Mouse (Mus musculus): ENCODE results near the gene Npsr1.

The Npsr1 gene

GRCm38 (mm10) chr9:24097696-24098095 is at the start of gene Npsr1:
Gene Npsr1, plus strand, starts transcription at chr9:24097996.
- DNase-seq (ENCODE audit: low read depth in 1 of 2, low spot score in 2 of 2), result no peak

- DNase-seq (ENCODE audit: low read depth in 1 of 2, low spot score in 2 of 2), result no peak
These were observed 46.3 kb upstream of the Npsr1 start for GRCm38 (mm10) chr9:24051538-24051937.

- no peak for DNase-seq (ENCODE audit: low read depth in 1 of 2, low spot score in 2 of 2)
These were observed 34.5 kb upstream of the Npsr1 start for GRCm38 (mm10) chr9:24063251-24063650.

- no peak for DNase-seq (ENCODE audit: low read depth in 1 of 2, low spot score in 2 of 2)
These were observed 26.1 kb upstream of the Npsr1 start for GRCm38 (mm10) chr9:24071664-24072063.

- no peak for DNase-seq (ENCODE audit: low read depth in 1 of 2, low spot score in 2 of 2)
These were observed 20.2 kb upstream of the Npsr1 start for GRCm38 (mm10) chr9:24077596-24077995.

- no peak for DNase-seq (ENCODE audit: low read depth in 1 of 2, low spot score in 2 of 2)
These were observed 5.9 kb upstream of the Npsr1 start for GRCm38 (mm10) chr9:24091875-24092274.

GRCm38 (mm10) chr9:24098526-24098925 is 730 bp downstream of the Npsr1 start:
- DNase-seq (ENCODE audit: low read depth in 1 of 2, low spot score in 2 of 2), result no peak

GRCm38 (mm10) chr9:24099631-24100030 is 1.8 kb downstream of the Npsr1 start:
- no peak for DNase-seq (ENCODE audit: low read depth in 1 of 2, low spot score in 2 of 2)

- DNase-seq (ENCODE audit: low read depth in 1 of 2, low spot score in 2 of 2), result no peak
These were observed 21.6 kb downstream of the Npsr1 start for GRCm38 (mm10) chr9:24119423-24119822.

GRCm38 (mm10) chr9:24133142-24133541 is 35.3 kb downstream of the Npsr1 start:
- DNase-seq (ENCODE audit: low read depth in 1 of 2, low spot score in 2 of 2), result no peak

GRCm38 (mm10) chr9:24136354-24136753 is 38.6 kb downstream of the Npsr1 start:
- DNase-seq (ENCODE audit: low read depth in 1 of 2, low spot score in 2 of 2), result no peak

GRCm38 (mm10) chr9:24144341-24144740 is 46.5 kb downstream of the Npsr1 start:
- no peak for DNase-seq (ENCODE audit: low read depth in 1 of 2, low spot score in 2 of 2)

- no peak for DNase-seq (ENCODE audit: low read depth in 1 of 2, low spot score in 2 of 2)
These were observed 59.4 kb downstream of the Npsr1 start for GRCm38 (mm10) chr9:24157208-24157607.

- no peak for DNase-seq (ENCODE audit: low read depth in 1 of 2, low spot score in 2 of 2)
These were observed 62.6 kb downstream of the Npsr1 start for GRCm38 (mm10) chr9:24160409-24160808.

GRCm38 (mm10) chr9:24168501-24168900 is 70.7 kb downstream of the Npsr1 start:
- DNase-seq (ENCODE audit: low read depth in 1 of 2, low spot score in 2 of 2), result no peak

GRCm38 (mm10) chr9:24170728-24171127 is 72.9 kb downstream of the Npsr1 start:
- DNase-seq (ENCODE audit: low read depth in 1 of 2, low spot score in 2 of 2), result no peak

GRCm38 (mm10) chr9:24178744-24179143 is 80.9 kb downstream of the Npsr1 start:
- no peak for DNase-seq (ENCODE audit: low read depth in 1 of 2, low spot score in 2 of 2)

GRCm38 (mm10) chr9:24180926-24181325 is 83.1 kb downstream of the Npsr1 start:
- DNase-seq (ENCODE audit: low read depth in 1 of 2, low spot score in 2 of 2), result no peak

- DNase-seq (ENCODE audit: low read depth in 1 of 2, low spot score in 2 of 2), result no peak
These were observed 88.5 kb downstream of the Npsr1 start for GRCm38 (mm10) chr9:24186289-24186688.

GRCm38 (mm10) chr9:24189511-24190260 is 91.9 kb downstream of the Npsr1 start:
- no peak for DNase-seq (ENCODE audit: low read depth in 1 of 2, low spot score in 2 of 2)

- DNase-seq (ENCODE audit: low read depth in 1 of 2, low spot score in 2 of 2), result no peak
These were observed 92.4 kb downstream of the Npsr1 start for GRCm38 (mm10) chr9:24190261-24190588.

GRCm38 (mm10) chr9:24198254-24198653 is 100.5 kb downstream of the Npsr1 start:
- DNase-seq (ENCODE audit: low read depth in 1 of 2, low spot score in 2 of 2), result no peak

GRCm38 (mm10) chr9:24211636-24212035 is 113.8 kb downstream of the Npsr1 start:
- DNase-seq (ENCODE audit: low read depth in 1 of 2, low spot score in 2 of 2), result no peak

All from monocyte, adult 2 months (primary cell).